Mouse (Mus musculus) brain, embryonic 18.5 days (tissue): ENCODE data around the gene Mrps18a.

Source experiments
- DNase-seq: peaks from one replicate; pipeline ENCODE4 v3.0.0-alpha.2; 2012; ENCODE audit warnings: low read depth, low spot score

Mrps18a gene

GRCm38 (mm10) chr17:46143578-46144423, 33.0 kb downstream of the Mrps18a start, which contains the start of gene Rsph9:
Rsph9 (minus strand) TSS chr17:46144216.
- DNase-seq: peak; percentile 69

GRCm38 (mm10) chr17:46152847-46153782, 42.3 kb downstream of the Mrps18a start, which contains the start of gene Mad2l1bp:
Mad2l1bp (minus strand) TSS chr17:46153553.
- DNase-seq: peak; percentile 81

GRCm38 (mm10) chr17:46154336-46154735, 43.5 kb downstream of the Mrps18a start:
- no peak for DNase-seq

- DNase-seq: no peak
Measured at GRCm38 (mm10) chr17:46156680-46157079, 45.9 kb downstream of the Mrps18a start.

- DNase-seq: no peak
Measured at GRCm38 (mm10) chr17:46157131-46157530, 46.3 kb downstream of the Mrps18a start.

GRCm38 (mm10) chr17:46159236-46159635, 48.5 kb downstream of the Mrps18a start:
- DNase-seq: no peak

GRCm38 (mm10) chr17:46160090-46160662, 49.4 kb downstream of the Mrps18a start:
- no peak for DNase-seq

- peak; percentile 99 for DNase-seq
Measured at GRCm38 (mm10) chr17:46160686-46161085, 49.9 kb downstream of the Mrps18a start, which contains the start of gene Gtpbp2. Gtpbp2 (plus strand) TSS chr17:46161032.

- no peak for DNase-seq
Measured at GRCm38 (mm10) chr17:46161179-46161578, 50.4 kb downstream of the Mrps18a start.

- DNase-seq: no peak
Measured at GRCm38 (mm10) chr17:46161710-46162109, 50.9 kb downstream of the Mrps18a start.

GRCm38 (mm10) chr17:46162551-46162950, 51.8 kb downstream of the Mrps18a start:
- no peak for DNase-seq

- no peak for DNase-seq
Measured at GRCm38 (mm10) chr17:46162951-46163421, 52.2 kb downstream of the Mrps18a start.

- no peak for DNase-seq
Measured at GRCm38 (mm10) chr17:46164301-46164700, 53.5 kb downstream of the Mrps18a start.

GRCm38 (mm10) chr17:46164791-46165190, 54.0 kb downstream of the Mrps18a start:
- DNase-seq: no peak

GRCm38 (mm10) chr17:46165460-46165859, 54.7 kb downstream of the Mrps18a start:
- DNase-seq: no peak

- no peak for DNase-seq
Measured at GRCm38 (mm10) chr17:46166270-46166669, 55.5 kb downstream of the Mrps18a start.

GRCm38 (mm10) chr17:46167014-46167413, 56.2 kb downstream of the Mrps18a start:
- no peak for DNase-seq

- no peak for DNase-seq
Measured at GRCm38 (mm10) chr17:46168318-46168717, 57.5 kb downstream of the Mrps18a start.

GRCm38 (mm10) chr17:46168768-46169167, 58.0 kb downstream of the Mrps18a start:
- DNase-seq: no peak

GRCm38 (mm10) chr17:46170538-46170937, 59.8 kb downstream of the Mrps18a start:
- no peak for DNase-seq
